Mouse (Mus musculus) cerebellum, adult 2 months (tissue): Measurements from ENCODE around the gene Chrm1.

Source experiments
- CTCF ChIP-seq: fragments of 200-500 bp; IDR thresholded peaks from 2 replicates; pipeline ENCODE4 v1.5.1; 2011; ENCODE audit warnings: low read depth, mild to moderate bottlenecking, control low read depth, low read length, moderate library complexity, borderline replicate concordance; ENCODE audit not compliant: insufficient read depth
- POLR2A ChIP-seq: fragments of 200-500 bp; IDR thresholded peaks from 2 replicates; pipeline ENCODE4 v1.6.1; 2011; ENCODE audit warnings: low read length, control low read depth, borderline replicate concordance; ENCODE audit not compliant: insufficient read depth

DNA sequence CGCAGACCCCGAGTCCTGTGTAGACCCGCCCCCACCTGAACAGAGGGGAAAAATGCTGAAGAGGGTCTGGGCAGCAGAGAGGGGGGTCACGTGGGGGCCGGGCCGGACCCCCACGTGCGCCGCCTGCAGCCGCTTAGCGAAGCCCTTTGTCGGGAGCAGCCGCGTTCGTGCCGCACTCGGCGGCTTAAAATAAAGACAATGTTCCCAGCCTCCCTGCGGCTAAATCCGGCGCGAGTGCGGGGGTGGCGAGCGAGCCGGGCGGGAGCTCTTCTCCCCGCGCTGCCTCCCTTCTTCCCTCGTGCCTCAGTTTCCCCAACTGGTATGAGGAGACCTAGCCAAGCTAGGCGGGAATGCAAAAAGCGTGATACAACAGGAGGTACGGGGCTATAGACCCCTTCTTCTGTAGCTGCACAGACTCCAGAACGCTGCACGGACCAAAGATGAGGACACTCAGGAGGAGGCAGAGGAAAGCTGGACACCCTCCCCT lies 1.7 kb upstream of the Chrm1 start:
- no peak for TF ChIP-seq POLR2A
- no peak for TF ChIP-seq CTCF
